Mouse (Mus musculus) testis, adult 2 months (tissue): ENCODE results near the gene Slc26a10.

Source experiments
- CTCF ChIP-seq: fragments of 200-500 bp; IDR thresholded peaks from 2 replicates; pipeline ENCODE4 v1.5.1; 2012; ENCODE audit warnings: low read depth, mild to moderate bottlenecking, inconsistent platforms, low read length, moderate library complexity; ENCODE audit not compliant: control insufficient read depth, insufficient read depth, insufficient replicate concordance
- POLR2A ChIP-seq: fragments of 200-500 bp; IDR thresholded peaks from 2 replicates; pipeline ENCODE4 v1.6.1; 2012; ENCODE audit warnings: low read depth, mild to moderate bottlenecking, inconsistent platforms, low read length, moderate library complexity; ENCODE audit not compliant: control insufficient read depth

GRCm38 (mm10) chr10:127186451-127186850 lies 6.0 kb upstream of the Slc26a10 start:
- TF ChIP-seq POLR2A (no peak), CTCF (no peak)
